Mouse (Mus musculus) bone marrow, adult 2 months (tissue): ENCODE results near the gene Ceacam2.

ENCODE experiments used
- CTCF ChIP-seq: fragments of 200-500 bp; IDR thresholded peaks from 2 replicates; pipeline ENCODE4 v1.5.1; 2011; ENCODE audit warnings: low read length, control low read depth; ENCODE audit not compliant: control insufficient read depth, insufficient read depth
- POLR2A ChIP-seq: fragments of 200-500 bp; IDR thresholded peaks from 2 replicates; pipeline ENCODE4 v1.6.1; 2011; ENCODE audit warnings: low read depth, mild to moderate bottlenecking, control low read depth, low read length, borderline replicate concordance; ENCODE audit not compliant: control insufficient read depth

- TF ChIP-seq CTCF (peak; percentile 14; the same call in 1 of the 2 replicates), POLR2A (no peak)
These were observed 53.5 kb downstream of the Ceacam2 start for GRCm38 (mm10) chr7:25486186-25486585.
